Mouse (Mus musculus): ENCODE results near the gene Bmp8b.

DNA sequence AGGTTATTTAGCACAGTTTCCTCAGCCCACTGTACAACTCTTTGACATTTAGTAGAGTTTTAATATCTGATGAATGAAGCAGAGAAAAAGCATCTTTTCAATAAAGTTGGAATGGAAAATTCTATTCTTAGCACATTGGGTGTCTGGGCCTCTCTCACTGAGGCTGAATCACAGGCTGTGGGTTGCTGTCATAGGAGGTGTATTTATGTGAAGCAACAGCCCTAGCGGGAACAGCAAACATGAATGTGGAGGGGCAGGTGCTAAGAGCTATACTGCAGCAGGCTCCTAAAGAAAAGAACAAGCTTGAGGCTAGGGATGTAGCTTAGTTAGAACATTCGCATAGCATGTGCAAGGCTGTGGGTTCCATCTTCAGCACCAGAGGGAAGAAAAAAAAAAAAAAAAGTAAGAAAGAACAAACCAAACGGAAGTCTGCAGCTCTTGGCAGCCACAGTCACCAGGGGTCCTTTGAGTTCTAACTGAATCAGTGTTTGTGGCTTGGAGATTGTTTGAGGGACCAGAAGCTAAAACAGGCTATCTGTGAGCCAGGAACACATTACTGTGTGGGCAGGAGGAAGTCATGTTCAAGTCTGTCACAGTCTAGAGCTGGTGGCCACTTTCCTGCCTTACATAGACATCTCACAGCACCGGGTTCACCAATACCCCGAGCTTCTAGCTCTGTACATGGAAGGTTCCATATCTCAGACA, 42.6 kb downstream of the Bmp8b start:
- TF ChIP-seq POLR2A (IDR thresholded peaks at IDR 0.05; ENCODE audit: insufficient read depth, low read depth, low read length), result no peak
- TF ChIP-seq EP300 (IDR thresholded peaks at IDR 0.05; ENCODE audit: insufficient read depth, low read depth, low read length), result no peak

Measured in heart, adult 2 months (tissue).